Mouse (Mus musculus): ENCODE measurements around the gene Ank3.

Ank3 gene

DNA sequence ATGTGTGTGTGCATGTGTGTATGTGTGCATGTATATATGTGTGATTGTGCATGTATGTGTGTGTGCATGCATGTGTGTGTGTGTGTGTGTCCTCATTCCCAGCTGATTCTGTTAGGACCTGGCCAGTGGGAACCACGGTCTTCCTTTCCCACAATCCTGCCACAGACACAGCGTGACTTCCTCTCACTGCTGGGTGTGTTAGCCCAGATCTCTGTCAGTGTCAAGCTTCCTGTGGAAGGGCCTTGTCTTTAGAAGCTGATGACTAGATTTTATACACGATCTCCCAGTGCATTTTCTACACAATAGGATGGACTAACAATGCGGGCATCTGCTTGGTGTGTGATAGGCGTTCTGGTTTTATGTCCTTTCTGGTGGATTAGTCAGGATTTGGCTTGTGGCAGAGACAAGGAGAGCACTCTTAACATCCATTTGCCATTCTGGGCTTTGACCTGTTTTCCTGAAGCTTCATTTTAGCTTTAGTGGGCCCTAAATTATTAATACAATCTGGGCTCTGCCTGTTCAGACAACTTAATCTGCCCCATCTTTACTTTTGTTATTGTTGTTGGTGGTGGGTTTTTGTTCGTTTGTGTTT is 322.4 kb downstream of the Ank3 start:
- no peak for DNase-seq (ENCODE audit: low spot score)

DNA sequence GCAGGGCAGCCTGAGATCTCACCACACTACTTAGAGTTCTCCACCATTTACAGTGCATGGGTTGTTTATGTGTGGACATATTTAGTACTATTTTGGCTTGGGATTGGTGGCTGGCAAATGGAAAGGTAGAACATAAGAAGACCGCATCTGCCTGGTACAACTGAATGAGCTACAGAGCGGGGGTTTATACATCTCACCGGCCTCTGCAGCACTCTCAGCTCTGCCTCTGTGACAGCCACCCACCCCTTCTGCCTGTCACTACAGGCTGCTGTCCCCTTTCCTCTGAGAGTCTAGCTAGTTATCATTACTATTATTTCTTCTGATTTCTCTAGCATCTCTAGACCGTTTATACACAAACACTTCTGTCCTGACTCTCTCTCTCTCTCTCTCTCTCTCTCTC is 325.6 kb downstream of the Ank3 start:
- DNase-seq (ENCODE audit: low spot score): no peak

DNA sequence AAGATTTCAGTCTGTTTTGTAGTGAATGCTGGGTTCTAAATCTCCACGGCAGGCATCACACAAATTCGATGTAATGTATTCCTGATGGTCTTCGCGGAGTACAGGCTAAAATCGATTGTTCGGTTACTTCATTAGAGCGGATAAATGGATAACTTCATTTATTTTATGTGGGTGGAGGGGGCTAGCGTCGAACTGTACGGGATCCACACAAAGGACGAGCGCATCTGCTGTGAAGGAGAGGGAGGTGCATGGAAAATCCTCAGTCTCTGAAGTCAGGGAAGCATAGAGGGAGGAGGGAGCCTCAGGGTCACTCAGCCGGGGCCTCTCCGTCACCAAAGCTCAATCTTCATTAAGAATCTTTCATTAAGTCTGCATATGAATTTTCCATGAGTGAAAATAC is 326.5 kb downstream of the Ank3 start:
- no peak for DNase-seq (ENCODE audit: low spot score)

DNA sequence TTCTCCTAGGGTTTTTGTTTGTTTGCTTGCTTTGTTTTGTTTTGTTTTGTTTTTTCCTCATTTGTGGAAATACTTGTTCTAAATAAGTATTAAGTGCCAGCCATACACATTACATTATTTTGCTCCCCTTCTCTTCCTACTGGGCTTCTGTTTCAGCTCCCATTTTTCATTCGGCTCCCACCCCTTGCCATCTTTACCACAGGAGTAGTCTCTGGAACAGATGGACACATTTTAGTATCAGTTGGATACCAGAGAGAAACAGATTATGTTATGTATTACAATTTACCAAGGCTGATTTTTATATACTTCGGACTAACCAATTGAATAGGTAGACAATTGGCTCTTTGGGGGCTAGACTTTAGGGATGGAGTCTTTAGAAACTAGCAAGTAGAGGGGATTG is 327.7 kb downstream of the Ank3 start:
- DNase-seq (ENCODE audit: low spot score): no peak

DNA sequence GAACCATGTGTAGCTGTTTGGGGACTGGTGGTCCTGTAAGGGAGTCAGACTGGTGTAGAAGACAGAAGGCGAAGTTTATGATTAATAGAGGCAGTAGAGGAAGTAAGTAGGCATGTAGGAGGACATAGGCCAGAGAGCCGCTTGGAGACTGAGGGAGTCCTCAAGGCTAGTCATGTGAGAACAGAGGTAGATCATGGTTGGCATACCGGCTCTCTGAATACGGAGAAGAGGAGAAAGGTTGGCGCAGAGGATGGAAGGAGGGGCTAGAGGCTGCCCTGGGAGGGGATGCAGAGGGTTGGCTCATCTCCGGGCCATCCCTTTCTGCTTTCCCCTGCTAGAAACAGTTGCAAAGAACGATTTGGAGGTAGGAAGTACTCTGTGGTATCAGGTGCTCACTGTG is 328.2 kb downstream of the Ank3 start:
- no peak for DNase-seq (ENCODE audit: low spot score)

DNA sequence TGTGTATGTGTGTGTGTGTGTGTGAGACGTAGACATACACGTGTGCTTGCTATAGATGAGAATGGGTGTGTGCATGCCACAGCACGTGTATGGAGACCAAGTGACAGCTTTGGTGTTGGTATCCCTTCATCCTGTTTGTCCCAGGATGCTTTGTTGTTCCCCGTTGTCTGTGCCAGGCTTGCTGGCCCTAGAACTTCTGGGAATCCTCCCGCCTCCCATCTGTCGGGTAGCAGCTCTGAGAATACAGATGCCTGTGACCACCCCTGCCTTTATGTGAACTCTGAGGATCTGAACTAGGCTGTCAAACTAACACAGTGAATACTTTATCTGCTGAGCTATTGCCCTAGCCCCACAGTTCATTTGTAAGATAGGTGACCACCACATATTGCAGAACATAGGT is 330.3 kb downstream of the Ank3 start:
- no peak for DNase-seq (ENCODE audit: low spot score)

DNA sequence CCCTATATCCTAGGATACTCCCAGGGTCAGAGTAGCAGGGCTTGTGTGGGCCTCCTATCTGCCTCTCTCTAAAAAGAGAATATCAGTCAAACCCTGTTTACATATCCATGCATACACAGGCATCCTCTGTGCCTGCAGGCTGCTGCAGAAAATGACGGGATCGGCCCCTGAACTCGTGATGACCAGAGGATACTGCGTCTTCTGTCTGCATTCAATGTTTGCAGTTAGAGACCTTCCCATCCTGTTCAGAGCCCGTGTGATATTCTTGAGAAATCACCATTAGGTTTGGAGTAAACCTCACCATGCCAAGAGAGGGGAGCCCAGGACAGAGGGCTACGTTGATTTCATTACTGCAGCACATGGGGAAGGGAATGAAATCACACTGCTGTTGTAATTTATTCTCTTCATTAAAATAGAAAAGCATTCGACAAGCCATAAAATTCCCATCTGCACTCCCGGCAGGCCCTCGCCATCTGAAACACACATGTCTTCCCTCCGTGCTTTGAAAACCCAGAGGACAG is 331.8 kb downstream of the Ank3 start:
- no peak for DNase-seq (ENCODE audit: low spot score)

DNA sequence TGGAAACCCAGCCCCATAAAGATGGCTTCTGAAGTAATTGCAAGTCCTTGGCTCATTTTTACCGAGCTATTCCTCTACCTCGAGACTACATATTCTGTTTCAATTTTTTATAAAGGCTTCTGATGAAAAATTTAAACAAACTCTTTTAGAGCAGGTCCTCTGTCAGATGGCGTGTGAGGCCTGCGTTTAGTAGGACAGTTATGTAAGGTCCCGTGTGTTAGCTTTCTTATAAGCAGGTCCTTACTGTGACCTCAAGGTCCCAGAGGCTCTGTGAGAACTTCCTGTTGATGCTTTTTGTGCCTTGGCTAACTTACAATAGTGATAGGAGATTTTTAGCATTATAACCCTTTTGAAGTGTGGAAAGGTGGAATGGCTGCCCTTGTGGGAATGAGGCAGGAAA is 332.8 kb downstream of the Ank3 start:
- DNase-seq (ENCODE audit: low spot score): no peak

DNA sequence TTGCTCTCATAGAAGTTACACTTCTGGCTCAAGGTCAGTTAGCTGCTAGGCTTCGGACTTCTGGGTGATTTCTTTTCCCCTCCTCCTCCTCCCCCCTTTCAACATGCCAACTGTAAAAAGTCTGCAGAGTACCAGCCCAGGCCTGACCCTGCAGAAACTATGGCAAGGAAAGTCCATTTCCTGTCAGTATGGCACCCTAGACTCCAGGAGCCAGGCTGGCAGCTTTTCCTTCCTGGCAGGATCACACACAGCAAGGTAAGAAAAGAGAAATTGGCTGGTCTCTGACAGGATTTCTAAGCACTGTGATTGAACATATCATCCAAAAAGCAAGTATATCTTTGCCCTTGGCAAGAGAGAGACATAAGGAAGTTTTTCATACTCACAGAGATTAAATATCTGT is 333.3 kb downstream of the Ank3 start:
- DNase-seq (ENCODE audit: low spot score): no peak

DNA sequence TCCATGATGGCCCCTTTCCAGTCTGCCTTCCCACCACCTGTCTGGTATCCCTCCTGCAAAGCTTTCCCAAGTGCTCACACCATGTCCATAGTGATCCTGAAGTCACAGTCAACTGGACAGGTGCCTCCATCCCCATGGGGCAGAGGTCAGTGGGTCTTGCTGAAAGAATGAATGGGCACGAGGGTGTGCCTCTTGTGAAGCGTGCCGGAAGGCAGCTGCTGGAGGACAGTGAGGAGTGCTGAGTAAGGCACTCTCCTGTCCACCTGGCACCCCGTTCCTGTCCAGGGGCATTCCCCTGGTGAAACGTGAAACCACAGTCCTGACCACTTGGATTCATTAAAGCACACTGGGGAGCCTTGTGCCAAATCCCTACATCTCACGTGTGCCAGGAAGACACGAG is 337.7 kb downstream of the Ank3 start:
- no peak for DNase-seq (ENCODE audit: low spot score)

DNA sequence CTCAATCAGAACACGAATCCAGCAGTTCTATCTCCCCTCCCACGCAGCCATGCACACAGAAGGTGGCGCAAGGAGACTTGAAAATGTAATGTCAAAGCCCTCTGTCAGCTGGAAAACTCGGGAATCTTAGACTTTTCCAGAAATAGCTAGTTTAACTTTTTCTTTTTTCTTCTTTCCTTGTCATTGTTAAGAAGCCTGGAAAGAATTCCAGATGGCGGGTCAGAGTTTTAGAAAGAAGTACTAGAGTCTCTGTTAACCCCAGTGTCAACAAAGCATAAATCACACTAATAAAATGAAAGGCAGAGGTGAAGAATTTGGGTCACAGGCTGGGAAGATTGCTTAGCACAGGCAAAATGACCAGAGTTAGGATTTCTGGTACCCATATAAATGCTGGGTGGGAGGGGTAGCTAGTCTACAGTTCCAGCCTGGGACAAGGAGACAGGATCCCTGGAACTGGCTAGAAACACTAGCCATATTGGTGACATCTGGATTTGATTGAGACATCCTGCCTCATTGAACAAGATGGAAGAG is 340.2 kb downstream of the Ank3 start:
- DNase-seq (ENCODE audit: low spot score): no peak

DNA sequence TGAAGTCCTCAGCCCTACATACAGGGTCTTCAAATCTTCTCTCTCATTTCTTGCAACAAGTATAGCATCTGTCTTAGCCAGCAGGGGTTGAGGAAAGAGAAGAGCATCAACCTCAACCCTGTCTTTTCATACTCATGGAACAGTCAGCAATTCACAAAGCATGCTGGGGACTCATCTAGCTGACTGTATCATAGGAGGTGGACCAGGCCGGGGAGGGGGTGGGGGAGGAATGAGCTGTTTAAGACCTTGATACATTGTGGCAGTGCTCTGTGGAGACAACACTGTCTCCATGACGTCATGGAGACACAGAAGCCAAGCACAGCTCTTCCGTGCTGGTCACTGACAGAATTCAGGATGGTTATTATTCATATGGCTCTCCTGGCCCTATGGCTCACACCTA is 344.0 kb downstream of the Ank3 start:
- DNase-seq (ENCODE audit: low spot score): no peak

DNA sequence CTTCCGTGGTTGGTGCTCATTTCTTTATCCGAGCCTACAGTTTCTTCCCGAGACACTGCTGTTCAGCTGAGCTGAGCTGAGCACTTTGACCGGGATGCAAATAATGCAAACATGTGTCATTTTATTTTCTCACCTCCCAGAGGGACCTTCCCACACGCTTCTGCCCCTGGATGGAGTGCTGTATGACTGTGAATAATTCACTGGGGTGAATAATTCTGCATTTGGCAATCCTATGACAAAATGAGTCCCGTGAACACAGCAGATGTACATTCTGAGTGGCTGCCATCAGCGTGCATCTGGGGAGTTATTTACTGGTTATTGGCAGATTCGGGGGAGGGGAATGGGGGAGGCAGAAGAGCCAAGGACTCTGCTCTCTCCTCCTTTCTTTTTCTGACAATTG is 345.6 kb downstream of the Ank3 start:
- no peak for DNase-seq (ENCODE audit: low spot score)

DNA sequence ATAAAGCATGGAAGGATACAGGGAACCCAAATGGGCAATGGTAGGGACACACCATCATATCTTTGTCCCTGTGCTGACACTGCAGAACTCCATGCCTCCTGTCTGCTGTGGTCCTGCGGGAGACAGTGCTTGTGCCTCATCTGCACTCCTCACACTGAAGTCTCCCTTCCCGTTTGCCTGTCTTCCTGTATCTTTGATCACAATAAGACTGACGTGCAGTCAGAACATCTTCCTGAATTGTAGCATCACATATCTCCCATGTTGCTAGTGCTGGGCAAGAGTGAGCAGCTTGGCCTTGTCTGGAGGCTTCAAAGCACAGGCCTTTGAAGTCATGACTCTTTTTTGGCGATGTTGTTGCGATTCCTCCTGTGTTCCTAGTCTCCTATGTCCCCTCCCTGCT is 346.3 kb downstream of the Ank3 start:
- no peak for DNase-seq (ENCODE audit: low spot score)

DNA sequence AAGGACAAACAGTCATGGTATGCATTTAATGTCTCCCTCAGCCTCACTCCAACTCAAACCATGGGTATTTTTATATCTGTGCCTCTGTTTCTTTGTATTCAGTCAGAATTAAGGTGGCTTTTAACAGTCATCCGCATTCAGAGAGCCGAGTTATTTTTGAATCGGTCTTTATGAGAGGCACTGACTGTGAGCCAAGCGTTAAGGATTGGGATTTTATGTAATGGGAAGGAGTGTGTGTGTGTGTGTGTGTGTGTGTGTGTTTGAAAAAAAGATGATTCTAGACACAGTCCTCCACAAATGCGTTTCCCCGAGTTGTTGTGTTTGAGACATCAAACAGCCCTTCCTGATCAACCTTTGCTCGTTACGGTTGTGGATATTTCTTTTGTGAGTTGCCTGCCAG is 347.7 kb downstream of the Ank3 start:
- no peak for DNase-seq (ENCODE audit: low spot score)

DNA sequence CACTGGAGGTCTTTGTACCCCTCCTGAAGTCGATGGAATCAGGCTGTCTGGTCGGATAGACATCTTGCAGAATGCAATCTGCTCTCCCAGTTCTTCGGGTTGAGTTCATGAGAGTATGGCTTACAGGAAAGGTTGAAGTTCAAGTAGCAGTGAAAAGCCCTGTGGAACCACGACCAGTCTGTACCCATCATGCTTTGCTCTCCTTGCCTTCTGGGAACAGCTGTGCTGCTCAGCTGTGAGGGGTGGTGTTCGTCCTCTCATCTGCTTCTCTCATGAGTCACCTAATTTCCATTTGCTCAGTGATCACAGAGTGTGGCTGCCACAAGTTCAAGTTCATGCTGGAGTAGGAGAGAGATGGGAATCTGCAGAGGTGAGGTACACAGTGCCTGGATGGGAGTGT is 348.2 kb downstream of the Ank3 start:
- DNase-seq (ENCODE audit: low spot score): no peak

DNA sequence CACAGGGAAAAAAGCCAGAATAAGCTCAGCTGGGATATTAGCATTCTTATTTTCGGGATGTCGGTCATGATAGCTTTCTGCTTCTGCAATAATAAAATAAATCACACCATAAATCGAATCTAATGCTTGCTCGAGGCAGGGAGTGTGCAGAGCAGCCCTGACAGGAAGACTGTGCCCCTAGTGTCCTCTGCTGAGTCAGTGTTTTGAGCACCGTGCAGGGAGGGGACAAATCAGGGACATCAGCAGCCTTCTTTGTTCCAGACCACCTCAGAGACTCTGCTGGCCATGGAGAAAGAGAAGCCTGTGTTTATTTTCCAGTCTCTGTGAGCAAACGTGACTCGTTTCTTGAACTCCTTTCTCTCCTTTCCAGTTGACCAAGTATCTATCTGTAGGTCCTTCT is 352.8 kb downstream of the Ank3 start:
- no peak for DNase-seq (ENCODE audit: low spot score)

DNA sequence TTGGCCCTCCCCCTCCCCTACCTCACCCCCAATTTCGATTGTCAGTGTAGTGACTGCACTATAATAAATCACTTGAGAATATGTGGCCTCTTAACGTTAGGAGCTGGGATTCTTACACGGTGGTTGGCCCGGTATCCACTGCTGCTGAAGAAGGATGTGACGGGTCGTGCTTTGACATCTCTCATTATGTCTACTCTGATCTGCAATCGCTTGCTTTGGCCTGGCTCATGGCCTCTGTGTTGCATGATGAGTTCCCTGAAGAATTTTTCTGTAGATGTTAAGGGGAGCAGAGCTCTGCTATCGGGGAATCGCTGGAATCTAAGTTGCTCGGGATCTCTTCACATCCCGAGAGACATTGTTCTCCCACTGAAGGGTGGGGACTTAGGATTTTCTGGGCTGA is 354.9 kb downstream of the Ank3 start:
- DNase-seq (ENCODE audit: low spot score): no peak

DNA sequence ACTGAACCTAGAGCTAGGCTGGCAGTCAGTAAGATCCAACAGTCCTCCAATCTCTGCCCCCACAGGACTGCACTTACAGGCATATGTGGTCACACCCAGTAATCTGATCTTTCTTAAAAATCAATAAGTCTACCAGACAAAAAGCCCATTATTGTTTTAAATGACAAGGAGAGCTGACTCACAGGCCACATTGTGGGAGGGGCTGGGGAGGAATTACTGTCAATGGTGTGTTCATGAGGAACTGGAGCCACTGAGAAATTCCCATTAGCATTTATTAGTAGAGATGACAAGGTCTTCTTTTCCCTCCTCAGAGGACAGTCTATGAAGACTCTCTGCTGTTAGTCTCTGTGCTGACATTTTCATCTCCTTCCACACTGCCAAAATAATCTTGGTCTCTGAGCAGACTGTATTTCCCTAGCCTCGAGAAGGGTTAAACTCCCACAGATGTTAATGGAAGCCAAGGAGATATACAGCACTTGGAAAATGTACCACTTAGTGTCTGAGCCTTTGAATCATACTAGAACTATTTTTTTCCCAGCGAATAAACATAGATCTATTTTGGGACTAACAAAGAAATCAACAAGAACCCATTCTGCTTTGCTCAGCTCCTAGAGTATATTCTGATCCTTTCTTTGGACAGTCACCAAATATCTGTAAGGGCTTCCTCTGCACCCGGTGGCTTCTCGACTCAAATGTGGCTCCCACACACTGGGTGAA is 358.5 kb downstream of the Ank3 start:
- no peak for DNase-seq (ENCODE audit: low spot score)

DNA sequence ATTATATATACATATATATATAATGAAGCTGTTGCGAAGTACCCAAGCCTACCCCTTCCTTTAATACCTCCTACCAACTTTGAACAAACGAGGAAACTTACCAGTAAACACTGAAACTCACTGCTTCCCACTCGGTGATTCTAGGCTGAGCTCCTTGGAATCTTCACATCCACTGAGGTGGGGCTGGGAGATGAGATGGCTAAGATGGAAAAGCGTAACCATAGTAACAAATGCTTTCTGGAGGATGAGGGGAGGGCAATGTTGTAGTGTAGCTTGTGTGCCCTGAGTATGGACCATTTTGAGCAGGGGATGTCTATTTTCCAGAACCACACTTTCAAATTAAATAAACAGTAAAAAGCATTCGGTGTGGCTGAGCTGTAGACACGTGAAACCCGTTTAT is 364.4 kb downstream of the Ank3 start:
- DNase-seq (ENCODE audit: low spot score): no peak

DNA sequence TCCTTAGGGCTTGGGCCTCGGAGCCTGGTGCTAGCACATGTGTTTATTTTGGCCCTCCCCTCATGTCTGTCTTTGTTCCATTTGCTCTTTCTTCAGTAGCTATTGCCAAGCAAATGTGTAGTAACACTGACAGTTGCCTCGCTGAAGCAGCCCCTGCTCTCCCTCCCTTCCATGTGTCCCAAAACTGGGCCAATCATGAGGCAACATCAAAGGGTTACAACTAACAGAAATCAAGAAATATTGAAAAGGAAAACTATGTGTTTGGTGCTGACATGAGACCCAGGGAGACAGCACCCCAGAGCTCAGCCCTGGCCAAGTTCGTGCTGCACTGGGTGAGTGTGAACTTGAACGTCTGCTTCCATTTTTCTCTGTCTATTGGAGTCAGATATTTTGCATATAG is 365.8 kb downstream of the Ank3 start:
- no peak for DNase-seq (ENCODE audit: low spot score)

DNA sequence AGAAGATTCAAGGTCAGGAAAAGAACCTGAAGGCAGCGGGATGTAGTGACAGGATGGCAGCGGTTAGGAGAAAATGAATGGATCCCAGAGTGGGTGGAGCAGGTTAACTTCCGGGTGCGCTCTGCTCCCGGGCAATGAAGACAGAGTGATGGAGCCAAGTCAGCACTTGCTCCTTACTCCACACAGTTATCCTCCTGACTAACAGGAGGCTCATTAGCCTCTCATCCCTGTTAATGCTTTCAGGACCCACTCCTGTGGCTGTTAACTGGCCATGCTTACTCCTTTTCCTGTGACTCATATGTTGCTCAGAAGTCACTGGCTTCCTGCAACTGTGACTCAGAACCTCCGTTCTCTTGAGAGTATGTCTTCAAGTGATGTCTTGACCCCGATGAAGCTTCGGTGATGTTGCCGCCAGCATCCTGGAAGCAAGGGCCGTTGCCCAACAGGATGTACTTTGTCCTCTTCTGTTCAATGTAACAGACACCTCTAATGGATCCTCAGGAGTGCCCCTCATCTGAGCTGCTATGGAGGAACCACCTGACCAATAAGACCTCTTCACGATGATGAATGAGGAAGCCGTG is 378.6 kb downstream of the Ank3 start:
- no peak for DNase-seq (ENCODE audit: low spot score)

DNA sequence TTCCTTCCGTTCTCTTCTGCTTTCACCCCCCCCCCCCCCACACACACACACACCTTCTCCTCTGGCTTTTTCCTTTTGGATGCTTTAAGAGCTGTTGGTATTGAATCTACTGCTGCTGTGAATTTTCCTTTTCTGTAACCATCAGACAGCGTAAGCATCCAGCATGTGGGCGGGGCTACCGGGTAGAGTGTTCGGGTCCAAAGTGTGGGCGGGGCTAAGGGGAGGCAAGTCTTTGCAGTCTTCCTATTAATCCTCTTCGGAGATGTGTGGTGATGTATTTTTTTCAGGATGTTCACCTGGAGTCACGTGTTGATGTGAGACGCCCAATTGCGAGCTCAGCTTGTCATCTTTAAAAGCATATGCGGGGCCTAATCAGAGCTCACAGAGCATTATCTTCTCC is 379.2 kb downstream of the Ank3 start:
- DNase-seq (ENCODE audit: low spot score): no peak

DNA sequence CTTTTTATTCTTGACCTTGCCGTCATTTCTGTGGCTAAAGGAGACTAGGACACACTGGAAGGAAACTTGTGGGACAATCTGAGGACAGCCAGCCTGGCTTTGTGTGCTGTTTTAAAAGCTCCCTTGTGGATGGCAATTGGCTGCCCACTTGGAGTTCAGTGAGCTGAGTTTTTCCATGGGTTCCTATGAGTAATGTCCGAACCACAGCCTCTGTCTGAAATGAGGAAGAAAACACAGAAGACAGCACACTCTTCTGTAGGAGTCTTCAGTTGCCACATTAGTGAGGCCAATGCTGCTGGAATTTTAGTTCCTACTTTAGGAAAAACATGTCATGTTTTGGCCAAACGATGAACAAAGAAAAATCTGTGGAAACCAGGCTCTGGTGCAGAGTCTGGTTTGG is 380.7 kb downstream of the Ank3 start:
- no peak for DNase-seq (ENCODE audit: low spot score)
